Mouse (Mus musculus): ENCODE measurements at regions not wholly inside any gene's neighbourhood (a gene's known extent, or its start where the extent isn't known, plus 50 kb on each side); places are given as distances from the start of the nearest gene placed in this dataset.

DNA sequence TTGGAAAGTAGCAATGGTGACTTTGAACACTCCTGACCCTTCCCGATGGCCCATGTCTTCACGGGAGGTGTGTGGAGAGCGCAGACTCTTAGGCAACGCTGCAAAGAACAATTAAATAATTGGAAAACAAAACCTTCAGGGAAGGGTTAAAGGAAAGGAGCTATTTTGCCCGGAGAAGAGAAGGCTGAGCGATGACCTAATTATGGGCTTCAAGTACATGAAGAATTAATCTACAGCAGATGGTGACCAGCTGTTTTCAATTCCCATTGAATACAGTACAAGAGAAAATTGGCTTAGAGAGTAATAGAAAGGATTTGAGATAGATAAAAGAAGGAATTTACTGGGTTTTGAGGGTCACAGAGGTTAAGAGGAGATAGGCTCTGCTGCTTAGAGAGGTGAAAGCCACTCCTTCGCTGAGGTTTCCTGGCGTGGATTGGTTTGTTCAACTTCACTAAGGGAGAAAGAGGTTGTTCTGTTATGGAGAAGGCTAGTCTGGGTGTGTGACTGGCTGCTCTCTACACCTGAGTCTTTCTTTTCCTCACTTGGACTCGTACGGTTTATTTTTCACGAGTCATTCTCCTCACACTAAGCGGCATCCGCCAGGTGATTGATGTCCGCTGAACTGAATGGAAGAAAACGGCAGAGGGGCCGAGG, 184.7 kb upstream of the Car8 start:
- Histone ChIP-seq H3K27ac (ENCODE audit: control insufficient read depth, low read depth, low read length) (no peak overlapping the region), H3K4me1 (ENCODE audit: control insufficient read depth in 1 of 2, insufficient read depth in 2 of 2, low read length in 2 of 2) (no peaks in the 10 kb centered on the region), H3K9ac (ENCODE audit: control insufficient read depth, low read depth, low read length, poor library complexity, severe bottlenecking) (no peak overlapping the region), H3K36me3 (ENCODE audit: control insufficient read depth in 1 of 2, insufficient read depth in 2 of 2, low read length in 2 of 2) (no peaks in the 10 kb centered on the region), H3K27me3 (ENCODE audit: control insufficient read depth in 1 of 2, insufficient read depth in 2 of 2, low read length in 2 of 2) (no peaks in the 10 kb centered on the region), H3K9me3 (replicated peaks; ENCODE audit: insufficient read depth, low read length) (no peaks in the 10 kb centered on the region), H3K4me3 (ENCODE audit: control insufficient read depth in 1 of 2, insufficient read depth in 1 of 2, low read depth in 2 of 2, low read length in 2 of 2) (no peak overlapping the region), H3K79me2 (ENCODE audit: control insufficient read depth, insufficient read depth, low read length, poor library complexity) (no peaks in the 10 kb centered on the region)
- no peak for DNase-seq (ENCODE audit: low read depth, low spot score)
- TF ChIP-seq HCFC1 (IDR thresholded peaks at IDR 0.05; ENCODE audit: low read depth, low read length) (no peak), MAFK (IDR thresholded peaks at IDR 0.05; ENCODE audit: borderline replicate concordance, low read depth, low read length) (no peak), RAD21 (IDR thresholded peaks at IDR 0.05; ENCODE audit: low read depth, low read length) (no peak), ZC3H11A (IDR thresholded peaks at IDR 0.05; ENCODE audit: low read depth, low read length) (no peak), MXI1 (IDR thresholded peaks at IDR 0.05; ENCODE audit: low read depth, low read length) (no peak), JUND (IDR thresholded peaks at IDR 0.05; ENCODE audit: low read depth, low read length) (no peak), MYC (IDR thresholded peaks at IDR 0.05; ENCODE audit: low read depth, low read length) (no peak), GATA1 (IDR thresholded peaks at IDR 0.05; ENCODE audit: low read depth, low read length) (no peak), CHD1 (IDR thresholded peaks at IDR 0.05; ENCODE audit: low read depth, low read length) (no peak), NELFE (IDR thresholded peaks at IDR 0.05; ENCODE audit: low read depth, low read length) (no peak)

- no peaks in the 10 kb centered on the region for H3K9me3 ChIP-seq (replicated peaks; ENCODE audit: insufficient read depth, low read length)
- H3K27me3 ChIP-seq (ENCODE audit: control insufficient read depth in 1 of 2, insufficient read depth in 2 of 2, low read length in 2 of 2): no peaks in the 10 kb centered on the region
- TF ChIP-seq GATA1 (IDR thresholded peaks at IDR 0.05; ENCODE audit: low read depth, low read length): no peak
- TF ChIP-seq SIN3A (IDR thresholded peaks at IDR 0.05; ENCODE audit: low read length): no peak
- no peak for TF ChIP-seq ELF1 (IDR thresholded peaks at IDR 0.05; ENCODE audit: low read depth, low read length)
- TF ChIP-seq RAD21 (IDR thresholded peaks at IDR 0.05; ENCODE audit: low read depth, low read length): no peak
- no peak for TF ChIP-seq MEF2A (IDR thresholded peaks at IDR 0.05; ENCODE audit: extremely low read depth, insufficient replicate concordance, low read depth, low read length, poor library complexity, severe bottlenecking)
- TF ChIP-seq RCOR1 (IDR thresholded peaks at IDR 0.05; ENCODE audit: low read depth, low read length): no peak
- no peak for TF ChIP-seq POLR2AphosphoS2 (IDR thresholded peaks at IDR 0.05; ENCODE audit: low read length)
- TF ChIP-seq MAX (IDR thresholded peaks at IDR 0.05; ENCODE audit: low read length): no peak
- TF ChIP-seq BHLHE40 (IDR thresholded peaks at IDR 0.05; ENCODE audit: borderline replicate concordance, low read depth, low read length): no peak
- no peak for TF ChIP-seq MAZ (IDR thresholded peaks at IDR 0.05; ENCODE audit: low read depth, low read length)
- no peaks in the 10 kb centered on the region for H3K4me1 ChIP-seq (ENCODE audit: control insufficient read depth in 1 of 2, insufficient read depth in 2 of 2, low read length in 2 of 2)
- no peak for DNase-seq (ENCODE audit: low read depth, low spot score)
- H3K27ac ChIP-seq (ENCODE audit: control insufficient read depth, low read depth, low read length): no peak overlapping the region
- H3K9ac ChIP-seq (ENCODE audit: control insufficient read depth, low read depth, low read length, poor library complexity, severe bottlenecking): no peak overlapping the region
- H3K4me3 ChIP-seq (ENCODE audit: control insufficient read depth in 1 of 2, insufficient read depth in 1 of 2, low read depth in 2 of 2, low read length in 2 of 2): no peak overlapping the region
- no peaks in the 10 kb centered on the region for H3K36me3 ChIP-seq (ENCODE audit: control insufficient read depth in 1 of 2, insufficient read depth in 2 of 2, low read length in 2 of 2)
- no peaks in the 10 kb centered on the region for H3K79me2 ChIP-seq (ENCODE audit: control insufficient read depth, insufficient read depth, low read length, poor library complexity)
Observed at GRCm38 (mm10) chr4:8421285-8421684, 182.4 kb upstream of the Car8 start.

Measured in MEL (cell line).